Mouse (Mus musculus) lung, embryonic 16.5 days (tissue): ENCODE measurements at regions not wholly inside any gene's neighbourhood (a gene's known extent, or its start where the extent isn't known, plus 50 kb on each side); places are given as distances from the start of the nearest gene placed in this dataset.
A peak's percentile ranks its signal among the peaks of the same experiment; 100 is the strongest.

Experiments used
- ATAC-seq: fragments of 200-750 bp; cut with Nextera tagmentation; 2 replicates; pipeline ENCODE4 v1.8.0; 2017; ENCODE audit warnings: low read depth, mild to moderate bottlenecking, moderate library complexity
- H3K27ac ChIP-seq: fragments of 300-500 bp; sonication (generic); 2 replicates; pipeline ENCODE4 v1.5.1; 2014; ENCODE audit warnings: mild to moderate bottlenecking, control low read depth, low read length
- H3K27me3 ChIP-seq: fragments of 300-500 bp; sonication (generic); 2 replicates; pipeline ENCODE4 v1.6.1; 2014; ENCODE audit warnings: low read depth, low read length, mixed read lengths; ENCODE audit not compliant: control insufficient read depth, insufficient read depth
- H3K36me3 ChIP-seq: fragments of 300-500 bp; sonication (generic); 2 replicates; pipeline ENCODE4 v1.6.1; 2014; ENCODE audit warnings: low read length; ENCODE audit not compliant: control insufficient read depth, insufficient read depth
- H3K4me1 ChIP-seq: fragments of 300-500 bp; sonication (generic); replicated peaks from 2 replicates; pipeline ENCODE4 v1.6.1; 2014; ENCODE audit warnings: low read length, mixed read lengths; ENCODE audit not compliant: control insufficient read depth, insufficient read depth
- H3K4me2 ChIP-seq: fragments of 300-500 bp; sonication (generic); 2 replicates; pipeline ENCODE4 v1.6.1; 2014; ENCODE audit warnings: low read depth, low read length, control low read depth
- H3K4me3 ChIP-seq: fragments of 300-500 bp; sonication (generic); 2 replicates; pipeline ENCODE4 v1.5.1; 2014; ENCODE audit warnings: mild to moderate bottlenecking, low read length, control low read depth
- H3K9ac ChIP-seq: fragments of 300-500 bp; sonication (generic); 2 replicates; pipeline ENCODE4 v1.6.1; 2014; ENCODE audit warnings: low read length, control low read depth
- H3K9me3 ChIP-seq: fragments of 300-500 bp; sonication (generic); 2 replicates; pipeline ENCODE4 v1.6.1; 2016; ENCODE audit warnings: low read length; ENCODE audit not compliant: control insufficient read depth
- whole genome bisulfite sequencing: fragments of 180-500 bp; shearing (Covaris S2); extraction: QIAGEN DNeasy Blood & Tissue Kit; methylation state at CpG from one replicate; pipeline ENCODE4 v1.1.7; 2014; 5-methylcytosine and 5-hydroxymethylcytosine counted together

DNA sequence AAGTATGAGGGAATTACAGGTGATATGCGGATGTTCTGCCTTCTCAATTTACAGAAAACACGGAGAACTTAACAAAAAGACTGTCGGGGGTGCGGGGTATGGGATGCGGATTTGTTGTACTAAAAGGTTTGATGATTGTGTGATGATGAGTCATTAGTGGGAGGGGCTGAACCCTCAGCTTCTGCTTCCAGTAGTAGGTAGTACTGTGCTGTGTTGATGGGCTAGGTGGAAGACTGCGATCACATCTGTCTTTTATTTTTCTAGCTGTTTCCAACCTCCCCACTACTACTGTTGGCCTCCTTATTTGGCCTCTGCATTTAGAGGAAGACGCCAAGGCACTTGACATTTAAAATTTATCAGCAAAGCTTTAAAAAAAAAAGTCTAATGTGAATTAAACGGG, 318.8 kb downstream of the 3100002H09Rik start:
- H3K27ac ChIP-seq = no peak overlapping the region
- H3K4me1 ChIP-seq = 0 out of 2 replicates have a peak, but pooled peaks cover 2% of the 10 kb centered on the region
- H3K4me2 ChIP-seq = no peak overlapping the region
- H3K4me3 ChIP-seq = no peak overlapping the region
- H3K9ac ChIP-seq = no peak overlapping the region
- no peak for ATAC-seq
- H3K9me3 ChIP-seq = no peaks in the 10 kb centered on the region
- H3K36me3 ChIP-seq = no peaks in the 10 kb centered on the region
- WGBS = 65% methylated on average over 8 of the region's 8 CpGs
- H3K27me3 ChIP-seq = no peaks in the 10 kb centered on the region

DNA sequence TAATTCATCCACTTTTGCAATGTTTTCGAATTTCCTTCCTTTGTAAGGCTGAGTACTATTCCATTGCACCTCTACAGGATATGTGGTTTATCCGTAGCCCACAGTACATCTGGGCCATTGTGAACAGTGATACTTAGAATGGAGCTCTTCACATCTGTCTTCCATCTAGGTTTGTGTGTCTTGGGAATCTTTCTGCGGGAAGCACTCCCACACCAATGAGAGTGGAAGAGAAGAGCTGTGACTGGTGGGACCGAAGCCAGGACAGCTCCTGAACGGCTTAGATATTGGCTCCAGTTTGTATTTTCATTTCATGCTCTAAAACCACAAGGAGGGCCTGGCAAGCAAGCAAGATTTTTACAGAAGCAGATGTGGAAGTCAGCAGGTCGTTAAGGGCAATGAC, 323.1 kb downstream of the 3100002H09Rik start:
- Histone ChIP-seq H3K4me2 (no peak overlapping the region), H3K27ac (no peak overlapping the region), H3K9me3 (no peaks in the 10 kb centered on the region), H3K4me1 (0 out of 2 replicates have a peak, but pooled peaks cover 2% of the 10 kb centered on the region), H3K4me3 (no peak overlapping the region), H3K9ac (no peak overlapping the region), H3K36me3 (no peaks in the 10 kb centered on the region), H3K27me3 (no peaks in the 10 kb centered on the region)
- ATAC-seq = no peak
- WGBS = 65% methylated on average over 6 of the region's 6 CpGs

DNA sequence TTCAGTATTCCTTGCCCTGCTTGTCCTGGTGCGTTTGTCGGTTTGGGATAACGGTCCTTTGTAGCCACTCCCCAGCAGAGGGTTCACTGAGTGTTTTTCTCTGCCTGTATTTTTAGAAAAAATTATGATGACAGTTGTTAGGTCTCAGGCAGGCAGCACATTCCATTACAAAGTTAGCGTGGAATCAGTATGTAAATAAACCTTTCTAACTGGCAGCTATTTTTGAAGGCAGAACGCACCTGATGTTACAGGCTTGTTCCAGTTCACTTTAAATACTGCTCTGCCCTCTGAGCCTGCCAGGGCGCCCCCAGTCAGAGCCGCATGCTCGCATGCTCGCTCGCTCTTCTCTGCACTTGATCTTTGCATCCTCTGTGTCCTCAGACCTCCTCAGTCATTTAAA, 331.9 kb downstream of the 3100002H09Rik start:
- Histone ChIP-seq H3K4me2 (no peak overlapping the region), H3K4me3 (no peak overlapping the region), H3K4me1 (peaks cover 17% of the 10 kb centered on the region), H3K27ac (no peak overlapping the region), H3K36me3 (no peaks in the 10 kb centered on the region), H3K27me3 (no peaks in the 10 kb centered on the region; the same call in none of the 2 replicates), H3K9me3 (no peaks in the 10 kb centered on the region), H3K9ac (no peak overlapping the region)
- 13% methylated on average over 10 of the region's 10 CpGs for whole genome bisulfite sequencing
- ATAC-seq = no peak

DNA sequence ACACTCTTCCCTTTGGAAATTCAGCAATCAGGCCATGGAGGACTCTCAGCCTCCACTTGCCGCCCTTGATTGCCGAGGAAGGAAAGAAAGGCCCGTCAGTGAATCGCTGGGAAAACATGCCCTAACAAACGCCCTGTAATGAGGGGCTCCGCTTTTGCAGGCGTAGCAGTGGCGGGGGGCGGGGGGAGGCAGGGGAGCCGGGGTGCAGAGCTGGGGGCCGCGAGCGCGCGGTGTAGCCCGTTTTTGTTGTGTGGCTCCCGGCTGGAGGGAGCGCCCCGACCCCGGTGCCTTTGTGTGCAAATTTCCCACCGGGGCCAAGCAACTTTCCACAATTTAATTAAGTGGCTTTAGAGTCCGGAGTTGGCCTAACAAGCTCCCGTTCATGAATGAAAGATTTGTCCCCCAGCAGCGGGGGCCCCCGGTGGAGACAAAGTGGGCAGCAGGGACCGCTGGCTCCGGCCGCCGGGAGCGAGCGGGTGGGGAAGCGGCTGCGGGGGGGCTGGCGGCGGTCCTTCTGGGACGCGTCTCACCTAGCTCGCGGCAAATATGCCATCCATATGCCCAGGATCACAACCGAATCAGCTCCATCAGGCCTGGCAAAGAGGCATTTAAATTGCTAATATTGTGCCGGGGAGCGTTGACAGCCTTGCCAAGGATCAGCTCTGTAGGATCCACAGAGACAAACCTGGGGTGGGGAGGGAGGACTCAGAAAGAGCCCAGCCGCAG, 333.0 kb downstream of the 3100002H09Rik start:
- H3K27me3 ChIP-seq = no peaks in the 10 kb centered on the region; the same call in none of the 2 replicates
- peak; percentile 47; the same call in 1 of the 2 replicates for ATAC-seq
- peak overlapping the region; percentile 90 for H3K4me2 ChIP-seq
- no peak overlapping the region for H3K27ac ChIP-seq
- no peaks in the 10 kb centered on the region for H3K9me3 ChIP-seq
- 1% methylated on average over 42 of the region's 43 CpGs for WGBS
- H3K9ac ChIP-seq = peak overlapping the region; percentile 48
- peaks cover 17% of the 10 kb centered on the region for H3K4me1 ChIP-seq
- peak overlapping the region; percentile 53 for H3K4me3 ChIP-seq
- H3K36me3 ChIP-seq = no peaks in the 10 kb centered on the region

DNA sequence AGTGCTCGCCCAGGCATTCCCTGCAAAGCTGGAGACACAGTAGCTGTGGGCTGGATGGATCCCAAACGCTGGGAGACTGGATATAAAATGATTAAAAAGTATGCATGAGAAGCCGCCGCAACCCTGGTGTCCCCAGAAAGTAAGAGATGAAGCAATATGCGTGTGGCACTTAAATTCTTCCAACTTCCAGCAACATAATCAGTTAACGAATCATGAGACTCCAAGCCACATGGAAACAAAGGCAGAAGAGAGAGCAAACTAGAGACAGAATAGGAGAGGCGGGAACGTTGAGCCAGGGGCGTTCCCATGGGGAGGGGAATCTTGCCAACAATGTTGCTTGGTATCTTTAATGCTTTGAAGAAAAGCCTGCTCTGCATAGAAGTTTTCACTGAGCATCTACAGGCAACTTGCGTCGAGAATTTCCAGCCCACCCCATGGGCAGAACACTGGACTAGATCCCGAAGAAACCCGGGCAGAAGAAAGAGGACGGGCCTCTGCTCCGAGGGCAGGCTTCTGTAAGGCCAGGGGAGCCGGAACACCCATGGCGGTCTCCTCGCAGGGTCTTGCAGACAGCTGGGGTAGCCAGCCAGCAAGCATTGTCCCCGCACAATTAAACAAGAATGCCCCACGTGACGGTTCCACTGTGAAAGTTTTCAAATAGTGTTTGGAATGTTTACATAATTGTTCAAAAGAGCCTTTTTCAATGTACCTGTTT, 333.7 kb downstream of the 3100002H09Rik start:
- peak; percentile 65 for ATAC-seq
- peaks cover 17% of the 10 kb centered on the region for H3K4me1 ChIP-seq
- H3K27ac ChIP-seq = no peak overlapping the region
- H3K9ac ChIP-seq = peak overlapping the region; percentile 3; the same call in 1 of the 2 replicates
- H3K4me2 ChIP-seq = peak overlapping the region; percentile 90
- peak overlapping the region; percentile 53 for H3K4me3 ChIP-seq
- H3K27me3 ChIP-seq = no peaks in the 10 kb centered on the region; the same call in none of the 2 replicates
- H3K36me3 ChIP-seq = no peaks in the 10 kb centered on the region
- no peaks in the 10 kb centered on the region for H3K9me3 ChIP-seq
- WGBS = 4% methylated on average over 21 of the region's 21 CpGs

DNA sequence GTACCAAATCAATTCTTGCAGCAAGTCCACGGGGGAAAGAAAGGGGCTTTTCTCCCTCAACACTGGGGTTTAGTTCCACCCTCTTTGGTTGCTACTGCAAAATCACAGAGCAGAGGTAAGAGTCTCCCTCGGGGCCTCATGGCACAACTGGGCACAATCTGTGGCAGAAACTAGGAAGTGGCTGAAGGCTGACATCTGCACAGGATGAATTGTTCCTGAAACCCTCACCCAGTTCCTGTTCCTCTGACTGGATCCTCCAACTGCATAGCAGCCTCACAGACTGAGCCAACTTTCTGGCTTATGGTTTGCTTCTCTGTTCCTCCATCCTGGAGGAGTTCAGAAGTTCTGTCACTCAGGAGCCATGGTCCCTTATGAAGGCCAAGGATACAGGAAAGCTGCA, 338.6 kb downstream of the 3100002H09Rik start:
- no peaks in the 10 kb centered on the region; the same call in 1 of the 2 replicates for H3K27me3 ChIP-seq
- H3K4me1 ChIP-seq = peaks cover 6% of the 10 kb centered on the region
- H3K9ac ChIP-seq = no peak overlapping the region
- no peaks in the 10 kb centered on the region for H3K36me3 ChIP-seq
- 53% methylated on average over 2 of the region's 2 CpGs for WGBS
- no peak overlapping the region for H3K4me3 ChIP-seq
- H3K9me3 ChIP-seq = no peaks in the 10 kb centered on the region
- H3K4me2 ChIP-seq = no peak overlapping the region
- no peak overlapping the region for H3K27ac ChIP-seq
- no peak for ATAC-seq

DNA sequence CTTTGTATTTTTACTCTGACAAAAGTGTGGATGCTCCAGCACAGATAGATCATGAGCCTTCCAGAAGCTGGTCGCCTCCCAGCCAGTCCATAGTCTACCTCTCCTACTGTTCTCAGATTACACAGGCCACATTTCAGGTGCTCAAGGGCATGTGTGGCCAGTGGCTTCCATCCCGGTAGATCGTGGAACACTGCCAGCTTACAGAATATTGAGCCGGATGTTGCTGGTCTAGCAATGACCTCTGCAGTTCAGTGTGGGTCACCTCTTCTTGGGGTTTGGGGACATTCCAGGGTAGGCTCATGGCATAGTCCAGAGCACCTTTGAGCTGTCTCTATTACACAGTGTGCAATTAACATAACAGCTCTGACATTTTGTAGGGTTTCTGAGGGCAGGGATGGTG, 342.2 kb downstream of the 3100002H09Rik start:
- Histone ChIP-seq H3K9ac (no peak overlapping the region), H3K27ac (no peak overlapping the region), H3K36me3 (no peaks in the 10 kb centered on the region), H3K9me3 (no peaks in the 10 kb centered on the region), H3K27me3 (no peaks in the 10 kb centered on the region), H3K4me3 (no peak overlapping the region), H3K4me1 (no peaks in the 10 kb centered on the region), H3K4me2 (no peak overlapping the region)
- no peak for ATAC-seq
- WGBS = 57% methylated on average over 4 of the region's 4 CpGs

DNA sequence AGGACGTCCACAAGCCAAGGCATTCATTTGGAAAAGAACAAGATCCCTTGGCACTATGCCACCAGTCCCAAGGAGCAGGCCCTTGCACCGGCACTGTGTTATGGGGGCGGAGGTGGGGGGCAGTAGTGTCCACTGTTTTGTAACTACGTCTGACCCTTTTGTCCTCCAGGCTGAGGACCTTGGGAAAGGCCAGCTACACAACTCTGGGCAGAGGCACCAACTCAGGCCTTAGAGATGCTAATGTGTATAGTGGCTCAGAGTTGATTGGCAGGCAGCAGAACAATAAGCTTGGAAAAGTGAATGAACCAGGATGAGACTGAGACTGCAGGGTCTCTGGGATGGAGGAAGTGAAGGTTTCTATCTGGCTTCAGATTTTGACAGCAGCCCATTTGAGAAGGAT, 344.0 kb downstream of the 3100002H09Rik start:
- ATAC-seq = no peak
- no peak overlapping the region for H3K4me3 ChIP-seq
- H3K9ac ChIP-seq = no peak overlapping the region
- H3K4me1 ChIP-seq = no peaks in the 10 kb centered on the region
- no peak overlapping the region for H3K4me2 ChIP-seq
- H3K36me3 ChIP-seq = no peaks in the 10 kb centered on the region
- H3K9me3 ChIP-seq = no peaks in the 10 kb centered on the region
- H3K27me3 ChIP-seq = no peaks in the 10 kb centered on the region
- no peak overlapping the region for H3K27ac ChIP-seq
- 45% methylated on average over 4 of the region's 4 CpGs for WGBS

DNA sequence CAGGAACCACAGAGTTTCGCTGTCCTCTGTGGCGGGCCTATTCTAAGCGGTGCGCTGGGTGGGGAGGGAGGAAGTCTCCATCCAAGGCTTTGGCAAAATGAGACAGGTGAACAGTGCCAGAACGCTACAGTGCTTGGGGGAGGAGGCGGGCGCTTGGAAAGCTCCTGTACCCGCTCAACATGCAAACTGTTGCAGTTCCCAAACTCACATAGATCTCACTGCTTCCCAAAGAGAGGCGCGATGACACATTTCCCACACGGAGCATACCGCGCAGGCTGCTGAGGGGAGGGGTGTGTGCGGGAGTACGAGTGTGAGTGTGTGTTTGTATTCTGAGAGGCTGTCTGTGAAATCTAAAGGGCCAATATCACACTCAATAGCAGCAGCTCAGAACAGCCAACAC, 345.1 kb downstream of the 3100002H09Rik start:
- H3K9ac ChIP-seq = no peak overlapping the region
- H3K4me2 ChIP-seq = no peak overlapping the region
- 60% methylated on average over 15 of the region's 15 CpGs for WGBS
- no peak for ATAC-seq
- H3K27ac ChIP-seq = no peak overlapping the region
- no peaks in the 10 kb centered on the region for H3K9me3 ChIP-seq
- no peaks in the 10 kb centered on the region for H3K27me3 ChIP-seq
- no peaks in the 10 kb centered on the region for H3K36me3 ChIP-seq
- no peaks in the 10 kb centered on the region for H3K4me1 ChIP-seq
- H3K4me3 ChIP-seq = no peak overlapping the region
